ENCODE assay signal across 8 mouse cellular contexts in genomic region chr2:181187121-181188000, GRCm38 (mm10). TPM values are rescaled to one million over a fixed set of nuclear protein-coding genes. Genes with fewer than 3 reads are reported as not detected.
DNase-seq lines count a peak whose midpoint lies in the region; ATAC-seq lines count a peak whose summit lies in the region.

TSS of gene Ppdpf (plus strand) at chr2:181187247.

- no peaks in the 10 kb centered on the region for H3K9me3 ChIP-seq in hindbrain, embryonic 14.5 days (ENCODE audit: control insufficient read depth, low read length)

- peaks cover 9% of the 10 kb centered on the region for H3K4me1 ChIP-seq in hindbrain, embryonic 14.5 days (replicated peaks; ENCODE audit: control insufficient read depth, insufficient read depth, low read length)

- peak; percentile 90 for ATAC-seq in hindbrain, embryonic 14.5 days (ENCODE audit: low FRiP score)

- under 1% methylated on average over 64 of the region's 64 CpGs for WGBS in hindbrain, embryonic 14.5 days

- H3K27ac ChIP-seq in hindbrain, embryonic 14.5 days: peak within 1 kb of the TSS; percentile 97

- H3K4me2 ChIP-seq in hindbrain, embryonic 14.5 days (replicated peaks): peak within 1 kb of the TSS; percentile 76

- peak within 1 kb of the TSS; percentile 98 for H3K9ac ChIP-seq in hindbrain, embryonic 14.5 days

- H3K27me3 ChIP-seq in hindbrain, embryonic 14.5 days (ENCODE audit: control insufficient read depth, insufficient read depth, low read length): no peaks in the 10 kb centered on the region

- peak; percentile 97 for DNase-seq in R1 (ENCODE audit: low read depth, low spot score)
- peak; percentile 87 to 89 for DNase-seq in cerebellum, postnatal 25 days
- peak; percentile 77 to 85 for DNase-seq in frontal cortex, postnatal 25 days (ENCODE audit: low spot score in 2 of 2)
- peak; percentile 88 for DNase-seq in hindbrain, embryonic 14.5 days (ENCODE audit: low spot score)
- DNase-seq in layer of hippocampus, postnatal 36 days: peak; percentile 91 to 94
- DNase-seq in lung, postnatal 36 days: peak; percentile 99
- peak; percentile 93 for DNase-seq in retina, postnatal 1 day
- peak; percentile 91 to 96 for DNase-seq in urinary bladder, adult 18-20 months (ENCODE audit: low spot score in 2 of 2)

- H3K36me3 ChIP-seq in hindbrain, embryonic 14.5 days (replicated peaks; ENCODE audit: control insufficient read depth, insufficient read depth): peaks cover 14% of the 10 kb centered on the region

- peak within 1 kb of the TSS; percentile 77 for H3K4me3 ChIP-seq in hindbrain, embryonic 14.5 days (replicated peaks; ENCODE audit: low read length)

RNA-seq across cellular contexts. Expression of gene Ppdpf, which starts in this region (rescaled TPM):
- polyA plus RNA-seq in hindbrain, embryonic 14.5 days (2014; fragmentation: Nextera tagmentation; extraction: Ambion mirVana): 382 and 446 TPM in 2 replicates
- 100 to 1,000 TPM in 1 of 2 experiments, 10 to 100 TPM in 1; 92.0 to 106 TPM for total RNA-seq in layer of hippocampus, postnatal 36 days (2021)

Comparison
In these comparisons a context has a peak if more than half of its experiments do, and no peak if none do; other contexts are left out.
1. Peak in every context shown above with its lines: DNase-seq, ATAC-seq, H3K4me3 ChIP-seq and H3K27ac ChIP-seq.